Mouse (Mus musculus) lung, postnatal 0 days (tissue): ENCODE results near the gene Cachd1. TPM values are rescaled to one million over a fixed set of nuclear protein-coding genes. Genes with fewer than 3 reads are reported as not detected.

Experiments
- ATAC-seq: fragments of 200-750 bp; cut with Nextera tagmentation; 2 replicates; pipeline ENCODE4 v1.8.0; 2017; ENCODE audit warnings: moderate library complexity
- DNase-seq: peaks from one replicate; pipeline ENCODE4 v3.0.0-alpha.2; 2016; ENCODE audit warnings: low spot score
- H3K27ac ChIP-seq: fragments of 300-500 bp; sonication (generic); 2 replicates; pipeline ENCODE4 v1.5.1; 2014; ENCODE audit warnings: antibody characterized with exemption, mild to moderate bottlenecking, low read length, mixed read lengths
- H3K27me3 ChIP-seq: fragments of 300-500 bp; sonication (generic); replicated peaks from 2 replicates; pipeline ENCODE4 v1.6.1; 2014; ENCODE audit warnings: low read length, mixed read lengths; ENCODE audit not compliant: insufficient read depth
- H3K36me3 ChIP-seq: fragments of 300-500 bp; sonication (generic); 2 replicates; pipeline ENCODE4 v1.6.1; 2014; ENCODE audit warnings: low read length, mixed read lengths; ENCODE audit not compliant: insufficient read depth
- H3K4me1 ChIP-seq: fragments of 300-500 bp; sonication (generic); 2 replicates; pipeline ENCODE4 v1.6.1; 2014; ENCODE audit warnings: antibody characterized with exemption, low read depth, low read length, mixed read lengths; ENCODE audit not compliant: insufficient read depth
- H3K4me2 ChIP-seq: fragments of 300-500 bp; sonication (generic); replicated peaks from 2 replicates; pipeline ENCODE4 v1.6.1; 2014; ENCODE audit warnings: low read depth, mild to moderate bottlenecking, low read length, moderate library complexity, mixed read lengths
- H3K4me3 ChIP-seq: fragments of 300-500 bp; sonication (generic); 2 replicates; pipeline ENCODE4 v1.5.1; 2014; ENCODE audit warnings: low read depth, low read length
- H3K9ac ChIP-seq: fragments of 300-500 bp; sonication (generic); replicated peaks from 2 replicates; pipeline ENCODE4 v1.6.1; 2014; ENCODE audit warnings: low read depth, mild to moderate bottlenecking
- H3K9me3 ChIP-seq: fragments of 300-500 bp; sonication (generic); 2 replicates; pipeline ENCODE4 v1.6.1; 2016; ENCODE audit warnings: low read length, mixed read lengths
- CTCF ChIP-seq: IDR thresholded peaks from 2 replicates; pipeline ENCODE4 v1.5.1; 2016; ENCODE audit warnings: antibody characterized with exemption, mild to moderate bottlenecking
- EP300 ChIP-seq: IDR thresholded peaks from 2 replicates; pipeline ENCODE4 v1.6.1; 2016; ENCODE audit warnings: antibody characterized with exemption, mild to moderate bottlenecking, control low read depth
- WGBS: fragments of 180-500 bp; shearing (Covaris S2); extraction: QIAGEN DNeasy Blood & Tissue Kit; methylation state at CpG from one replicate; pipeline ENCODE4 v1.1.7; 2014; 5-methylcytosine and 5-hydroxymethylcytosine counted together
- polyA plus RNA-seq: library from polyadenylated mRNA; unstranded; fragments of >200 nt; fragmentation: Nextera tagmentation; extraction: Ambion mirVana; gene quantifications from 2 replicates; pipeline ENCODE4 v1.2.1, GENCODE M21; 2015

Cachd1 gene
- polyA plus RNA-seq, 1 experiment from 2014 or later = 10.3 TPM

- H3K9ac ChIP-seq = no peak overlapping the region
- peak overlapping the region; percentile 9; the same call in 1 of the 2 replicates for H3K4me3 ChIP-seq
- WGBS = 33% methylated on average over 8 of the region's 8 CpGs
- no peak for TF ChIP-seq CTCF
- no peak for TF ChIP-seq EP300
- H3K4me2 ChIP-seq = peak overlapping the region; percentile 33
- peak overlapping the region; percentile 27; the same call in 1 of the 2 replicates for H3K27ac ChIP-seq
- no peaks in the 10 kb centered on the region for H3K36me3 ChIP-seq
- no peaks in the 10 kb centered on the region for H3K9me3 ChIP-seq
- no peaks in the 10 kb centered on the region; the same call in 1 of the 2 replicates for H3K27me3 ChIP-seq
- peak; percentile 35; the same call in 1 of the 2 replicates for ATAC-seq
- DNase-seq = peak; percentile 32
- H3K4me1 ChIP-seq = peaks cover 4% of the 10 kb centered on the region; the same call in 1 of the 2 replicates
Measured at GRCm38 (mm10) chr4:100782348-100782747, 5.9 kb downstream of the Cachd1 start.

GRCm38 (mm10) chr4:100782891-100783290 lies 6.4 kb downstream of the Cachd1 start:
- H3K27ac ChIP-seq = peak overlapping the region; percentile 27; the same call in 1 of the 2 replicates
- DNase-seq (no peak), ATAC-seq (no peak)
- H3K27me3 ChIP-seq = no peaks in the 10 kb centered on the region; the same call in 1 of the 2 replicates
- no peak overlapping the region for H3K9ac ChIP-seq
- H3K4me1 ChIP-seq = peaks cover 4% of the 10 kb centered on the region; the same call in 1 of the 2 replicates
- no peaks in the 10 kb centered on the region for H3K9me3 ChIP-seq
- no peak for TF ChIP-seq EP300
- TF ChIP-seq CTCF = no peak
- H3K4me3 ChIP-seq = no peak overlapping the region
- WGBS = 54% methylated on average over 3 of the region's 3 CpGs
- no peaks in the 10 kb centered on the region for H3K36me3 ChIP-seq
- H3K4me2 ChIP-seq = peak overlapping the region; percentile 33; the same call in 1 of the 2 replicates

- Histone ChIP-seq H3K9me3 (no peaks in the 10 kb centered on the region), H3K27me3 (no peaks in the 10 kb centered on the region), H3K36me3 (no peaks in the 10 kb centered on the region), H3K4me2 (no peak overlapping the region), H3K9ac (no peak overlapping the region), H3K4me1 (peaks cover 9% of the 10 kb centered on the region; the same call in 1 of the 2 replicates), H3K27ac (no peak overlapping the region), H3K4me3 (no peak overlapping the region)
- ATAC-seq (no peak), DNase-seq (no peak)
- TF ChIP-seq CTCF (no peak), EP300 (no peak)
- 73% methylated on average over 3 of the region's 3 CpGs for WGBS
Measured at GRCm38 (mm10) chr4:100787201-100787600, 10.7 kb downstream of the Cachd1 start.

- no peak for TF ChIP-seq CTCF
- TF ChIP-seq EP300 = no peak
- peak; percentile 56 for DNase-seq
- H3K4me2 ChIP-seq = no peak overlapping the region
- no peaks in the 10 kb centered on the region for H3K27me3 ChIP-seq
- H3K9ac ChIP-seq = no peak overlapping the region
- 40% methylated on average over 5 of the region's 5 CpGs for WGBS
- H3K4me3 ChIP-seq = no peak overlapping the region
- H3K27ac ChIP-seq = peak overlapping the region; percentile 23
- H3K4me1 ChIP-seq = peaks cover 17% of the 10 kb centered on the region; the same call in 1 of the 2 replicates
- no peaks in the 10 kb centered on the region for H3K36me3 ChIP-seq
- no peaks in the 10 kb centered on the region for H3K9me3 ChIP-seq
- peak; percentile 69 for ATAC-seq
Measured at GRCm38 (mm10) chr4:100790176-100790575, 13.7 kb downstream of the Cachd1 start.

- H3K27me3 ChIP-seq = no peaks in the 10 kb centered on the region
- no peak overlapping the region for H3K4me3 ChIP-seq
- 14% methylated on average over 2 of the region's 2 CpGs for WGBS
- no peaks in the 10 kb centered on the region for H3K36me3 ChIP-seq
- peak; percentile 70; the same call in 1 of the 2 replicates for TF ChIP-seq EP300
- TF ChIP-seq CTCF = no peak
- H3K4me2 ChIP-seq = no peak overlapping the region
- peak; percentile 88 for ATAC-seq
- H3K9ac ChIP-seq = no peak overlapping the region
- peak overlapping the region; percentile 74 for H3K27ac ChIP-seq
- H3K4me1 ChIP-seq = peaks cover 20% of the 10 kb centered on the region; the same call in 1 of the 2 replicates
- DNase-seq = peak; percentile 87
- no peaks in the 10 kb centered on the region for H3K9me3 ChIP-seq
Measured at GRCm38 (mm10) chr4:100793147-100793546, 16.7 kb downstream of the Cachd1 start.

GRCm38 (mm10) chr4:100795523-100795922 lies 19.0 kb downstream of the Cachd1 start:
- WGBS = 28% methylated on average over 5 of the region's 5 CpGs
- H3K4me3 ChIP-seq = no peak overlapping the region
- peaks cover 15% of the 10 kb centered on the region; the same call in 1 of the 2 replicates for H3K4me1 ChIP-seq
- no peak for DNase-seq
- H3K9ac ChIP-seq = no peak overlapping the region
- H3K4me2 ChIP-seq = no peak overlapping the region
- TF ChIP-seq EP300 (no peak), CTCF (no peak)
- H3K9me3 ChIP-seq = no peaks in the 10 kb centered on the region
- no peak overlapping the region for H3K27ac ChIP-seq
- no peaks in the 10 kb centered on the region for H3K36me3 ChIP-seq
- no peaks in the 10 kb centered on the region for H3K27me3 ChIP-seq
- ATAC-seq = no peak
